Mouse (Mus musculus): ENCODE data around the gene Col15a1. TPM values are rescaled to one million over a fixed set of nuclear protein-coding genes. Genes with fewer than 3 reads are reported as not detected.

Gene Col15a1
- polyA plus RNA-seq, 1 experiment = 17.2 TPM

DNA sequence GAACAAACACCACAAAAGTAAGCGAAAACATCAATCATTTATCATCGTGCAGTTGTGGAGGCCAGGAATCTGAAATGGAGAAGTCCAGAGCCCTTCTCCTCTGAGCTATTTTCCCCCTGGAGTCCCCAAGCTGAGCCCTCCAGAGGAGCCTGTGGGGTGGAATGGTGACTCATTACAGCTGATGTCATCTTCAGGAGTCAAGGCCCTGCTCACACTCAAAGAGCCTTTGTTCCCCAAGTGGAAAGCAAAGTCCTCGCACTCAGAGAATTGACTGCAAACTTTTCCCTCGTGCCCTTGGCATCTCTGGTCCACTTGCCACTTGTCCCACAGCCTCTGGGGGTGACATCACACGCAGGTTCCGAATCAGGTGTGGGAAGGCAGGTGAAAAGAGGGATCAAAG, 23.4 kb downstream of the Col15a1 start:
- no peak for DNase-seq (ENCODE audit: low read depth)
- no peak for TF ChIP-seq CTCF (IDR thresholded peaks at IDR 0.05; ENCODE audit: borderline replicate concordance, extremely low read depth, insufficient read depth, insufficient read length)
- TF ChIP-seq POLR2A (IDR thresholded peaks at IDR 0.05; ENCODE audit: borderline replicate concordance, extremely low read depth, insufficient read depth, insufficient read length, poor library complexity, severe bottlenecking) = no peak

DNA sequence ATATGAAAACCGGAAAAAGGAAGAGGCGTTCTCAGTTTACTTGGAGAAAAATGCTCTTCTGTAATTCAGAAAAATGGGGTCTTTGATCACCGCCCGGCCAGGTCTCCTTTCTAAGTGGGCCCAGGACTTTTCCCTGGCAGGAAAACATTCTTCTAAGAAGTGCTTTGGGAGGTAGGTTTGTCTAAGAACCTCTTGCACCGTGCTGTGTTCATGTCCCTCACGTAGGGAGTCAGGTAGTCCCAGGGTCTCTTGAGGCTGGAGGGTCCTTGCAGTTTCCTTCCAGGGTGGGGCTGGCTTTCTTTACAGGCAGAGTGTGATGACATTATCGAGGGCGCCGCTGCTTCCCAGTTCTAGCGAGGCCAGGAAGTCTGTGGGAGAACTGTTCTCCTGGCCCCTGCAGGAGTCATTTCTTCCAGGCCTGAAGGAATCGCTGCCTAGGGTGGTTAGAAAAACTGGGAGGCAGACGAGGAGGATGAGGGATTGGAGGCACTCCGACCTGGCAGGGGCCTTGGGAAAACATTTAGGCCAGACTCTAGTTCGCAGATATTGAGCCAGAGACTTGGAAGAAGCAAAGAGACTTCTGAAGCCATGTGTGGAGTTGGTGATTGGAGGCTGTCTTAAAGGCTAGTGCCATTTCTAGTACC, 25.4 kb downstream of the Col15a1 start:
- no peak for DNase-seq (ENCODE audit: low read depth)
- no peak for TF ChIP-seq CTCF (IDR thresholded peaks at IDR 0.05; ENCODE audit: borderline replicate concordance, extremely low read depth, insufficient read depth, insufficient read length)
- TF ChIP-seq POLR2A (IDR thresholded peaks at IDR 0.05; ENCODE audit: borderline replicate concordance, extremely low read depth, insufficient read depth, insufficient read length, poor library complexity, severe bottlenecking) = no peak

DNA sequence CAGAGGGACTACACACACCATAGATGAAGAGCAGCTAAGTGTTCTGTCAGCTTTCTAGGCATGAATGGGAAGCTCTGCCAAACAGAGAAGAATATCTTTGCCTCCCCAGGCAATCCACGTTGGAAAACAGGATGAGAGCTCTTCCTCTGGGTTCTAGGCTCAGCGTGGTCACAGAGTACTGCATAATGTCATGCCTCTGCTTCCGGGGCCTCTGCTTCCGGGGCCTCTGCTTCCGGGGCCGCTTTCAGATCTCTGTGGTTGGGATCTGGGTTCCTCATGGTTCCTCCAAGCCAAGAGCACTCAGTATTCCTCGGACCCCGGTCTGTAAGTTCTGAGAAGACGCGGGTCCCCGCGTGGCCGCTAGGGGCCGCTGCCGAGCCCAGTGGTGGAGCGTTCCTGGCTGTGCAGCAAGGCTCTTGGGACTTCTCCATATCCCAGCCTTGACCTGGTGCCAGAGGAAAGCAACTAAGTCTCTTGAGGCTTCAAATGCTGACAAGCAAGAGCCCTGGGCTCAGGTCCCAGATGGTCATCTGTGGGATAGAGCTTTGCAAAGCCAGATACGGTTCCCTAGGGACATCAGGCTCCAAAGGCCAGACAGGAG, 26.8 kb downstream of the Col15a1 start:
- TF ChIP-seq POLR2A (IDR thresholded peaks at IDR 0.05; ENCODE audit: borderline replicate concordance, extremely low read depth, insufficient read depth, insufficient read length, poor library complexity, severe bottlenecking) = no peak
- TF ChIP-seq CTCF (IDR thresholded peaks at IDR 0.05; ENCODE audit: borderline replicate concordance, extremely low read depth, insufficient read depth, insufficient read length) = peak; percentile 86
- peak; percentile 79 for DNase-seq (ENCODE audit: low read depth)

- no peak for TF ChIP-seq CTCF (IDR thresholded peaks at IDR 0.05; ENCODE audit: borderline replicate concordance, extremely low read depth, insufficient read depth, insufficient read length)
- no peak for TF ChIP-seq POLR2A (IDR thresholded peaks at IDR 0.05; ENCODE audit: borderline replicate concordance, extremely low read depth, insufficient read depth, insufficient read length, poor library complexity, severe bottlenecking)
- DNase-seq (ENCODE audit: low read depth) = peak; percentile 79
Measured at GRCm38 (mm10) chr4:47235312-47235711, 27.4 kb downstream of the Col15a1 start.

DNA sequence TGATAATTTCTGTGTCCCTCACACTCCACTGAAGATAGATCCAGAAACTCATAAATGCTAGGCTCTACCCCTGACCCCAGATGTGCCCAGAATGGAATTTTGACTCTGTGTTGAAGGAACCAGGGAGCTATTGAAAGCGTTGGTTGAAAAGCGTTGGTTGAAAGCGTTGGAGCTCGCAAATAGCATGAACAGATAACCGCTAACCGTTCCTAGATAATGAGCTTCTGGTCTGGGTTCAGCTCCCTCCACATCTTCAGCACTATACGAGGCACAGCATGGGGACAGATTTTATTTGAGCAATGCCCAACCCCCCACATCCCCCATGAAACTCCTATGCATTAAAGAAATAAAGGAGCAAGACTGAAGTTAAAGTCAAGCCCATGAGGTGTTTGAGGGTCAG, 28.1 kb downstream of the Col15a1 start:
- DNase-seq (ENCODE audit: low read depth) = no peak
- TF ChIP-seq POLR2A (IDR thresholded peaks at IDR 0.05; ENCODE audit: borderline replicate concordance, extremely low read depth, insufficient read depth, insufficient read length, poor library complexity, severe bottlenecking) = no peak
- no peak for TF ChIP-seq CTCF (IDR thresholded peaks at IDR 0.05; ENCODE audit: borderline replicate concordance, extremely low read depth, insufficient read depth, insufficient read length)

GRCm38 (mm10) chr4:47237220-47237619, 29.3 kb downstream of the Col15a1 start:
- no peak for DNase-seq (ENCODE audit: low read depth)
- no peak for TF ChIP-seq CTCF (IDR thresholded peaks at IDR 0.05; ENCODE audit: borderline replicate concordance, extremely low read depth, insufficient read depth, insufficient read length)
- no peak for TF ChIP-seq POLR2A (IDR thresholded peaks at IDR 0.05; ENCODE audit: borderline replicate concordance, extremely low read depth, insufficient read depth, insufficient read length, poor library complexity, severe bottlenecking)

DNA sequence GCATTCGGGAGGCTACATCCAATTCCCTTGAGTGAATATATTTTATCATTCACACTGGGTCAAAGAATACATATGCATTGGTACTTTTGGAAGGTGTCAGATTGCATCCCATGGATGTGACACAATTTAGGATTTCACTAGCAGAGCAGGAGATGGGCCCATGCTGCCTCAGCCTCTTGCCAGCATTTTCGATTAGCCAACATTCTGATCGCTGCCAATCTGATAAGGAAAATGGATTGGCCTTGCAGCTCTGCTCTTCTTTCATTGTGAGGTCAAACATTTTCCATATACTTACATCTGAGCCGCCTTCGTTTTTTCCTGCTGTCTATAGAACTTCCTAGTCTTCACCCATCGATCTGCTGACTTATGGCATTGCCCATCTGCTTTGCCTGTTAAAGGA, 31.2 kb downstream of the Col15a1 start:
- no peak for DNase-seq (ENCODE audit: low read depth)
- no peak for TF ChIP-seq CTCF (IDR thresholded peaks at IDR 0.05; ENCODE audit: borderline replicate concordance, extremely low read depth, insufficient read depth, insufficient read length)
- TF ChIP-seq POLR2A (IDR thresholded peaks at IDR 0.05; ENCODE audit: borderline replicate concordance, extremely low read depth, insufficient read depth, insufficient read length, poor library complexity, severe bottlenecking) = no peak

GRCm38 (mm10) chr4:47240901-47241300, 32.9 kb downstream of the Col15a1 start:
- no peak for DNase-seq (ENCODE audit: low read depth)
- no peak for TF ChIP-seq CTCF (IDR thresholded peaks at IDR 0.05; ENCODE audit: borderline replicate concordance, extremely low read depth, insufficient read depth, insufficient read length)
- TF ChIP-seq POLR2A (IDR thresholded peaks at IDR 0.05; ENCODE audit: borderline replicate concordance, extremely low read depth, insufficient read depth, insufficient read length, poor library complexity, severe bottlenecking) = no peak

- DNase-seq (ENCODE audit: low read depth) = no peak
Measured at GRCm38 (mm10) chr4:47242127-47242526, 34.2 kb downstream of the Col15a1 start.

DNA sequence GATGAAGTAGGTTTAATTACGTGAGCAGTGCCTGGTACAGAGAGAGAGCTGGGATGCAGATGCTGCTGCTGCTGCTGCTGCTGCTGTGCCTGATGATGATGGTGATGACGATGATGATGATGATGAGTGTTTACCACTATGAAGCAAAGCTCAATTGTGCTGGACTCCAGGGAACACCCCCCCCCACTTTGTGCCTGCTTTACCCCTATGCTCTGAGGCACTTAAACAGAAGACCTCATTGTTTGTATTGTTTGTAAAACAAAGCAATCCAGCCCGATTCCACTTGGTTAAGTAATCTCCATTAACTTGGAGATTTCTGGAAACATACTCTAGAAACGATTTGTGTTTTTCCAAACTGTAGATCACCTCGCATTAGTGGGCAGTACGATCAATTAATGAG, 36.7 kb downstream of the Col15a1 start:
- no peak for TF ChIP-seq CTCF (IDR thresholded peaks at IDR 0.05; ENCODE audit: borderline replicate concordance, extremely low read depth, insufficient read depth, insufficient read length)
- no peak for TF ChIP-seq POLR2A (IDR thresholded peaks at IDR 0.05; ENCODE audit: borderline replicate concordance, extremely low read depth, insufficient read depth, insufficient read length, poor library complexity, severe bottlenecking)
- DNase-seq (ENCODE audit: low read depth) = peak; percentile 30

More at GRCm38 (mm10) chr4:47242127-47242526, 34.2 kb downstream of the Col15a1 start:
- TF ChIP-seq CTCF (IDR thresholded peaks at IDR 0.05; ENCODE audit: borderline replicate concordance, extremely low read depth, insufficient read depth, insufficient read length) = no peak
- TF ChIP-seq POLR2A (IDR thresholded peaks at IDR 0.05; ENCODE audit: borderline replicate concordance, extremely low read depth, insufficient read depth, insufficient read length, poor library complexity, severe bottlenecking) = no peak

- DNase-seq (ENCODE audit: low read depth) = no peak
- TF ChIP-seq POLR2A (IDR thresholded peaks at IDR 0.05; ENCODE audit: borderline replicate concordance, extremely low read depth, insufficient read depth, insufficient read length, poor library complexity, severe bottlenecking) = no peak
- TF ChIP-seq CTCF (IDR thresholded peaks at IDR 0.05; ENCODE audit: borderline replicate concordance, extremely low read depth, insufficient read depth, insufficient read length) = no peak
Measured at GRCm38 (mm10) chr4:47245621-47246020, 37.7 kb downstream of the Col15a1 start.

GRCm38 (mm10) chr4:47246811-47247210, 38.9 kb downstream of the Col15a1 start:
- TF ChIP-seq CTCF (IDR thresholded peaks at IDR 0.05; ENCODE audit: borderline replicate concordance, extremely low read depth, insufficient read depth, insufficient read length) (peak; percentile 51; the same call in 1 of the 2 replicates), POLR2A (IDR thresholded peaks at IDR 0.05; ENCODE audit: borderline replicate concordance, extremely low read depth, insufficient read depth, insufficient read length, poor library complexity, severe bottlenecking) (no peak)
- peak; percentile 51 for DNase-seq (ENCODE audit: low read depth)
